Mouse (Mus musculus): ENCODE measurements around the gene Rabep2. TPM values are rescaled to one million over a fixed set of nuclear protein-coding genes. Genes with fewer than 3 reads are reported as not detected.

The Rabep2 gene
- polyA plus RNA-seq, 1 experiment, result 17.6 TPM

GRCm38 (mm10) chr7:126445104-126445815 lies 16.7 kb downstream of the Rabep2 start:
- TF ChIP-seq CTCF (IDR thresholded peaks at IDR 0.05; ENCODE audit: control insufficient read depth, insufficient read depth, insufficient replicate concordance, low read depth, low read length) (no peak), POLR2A (IDR thresholded peaks at IDR 0.05; ENCODE audit: control insufficient read depth, low read depth, low read length) (no peak)
- no peaks in the 10 kb centered on the region for H3K4me1 ChIP-seq (ENCODE audit: control insufficient read depth, insufficient read depth, low read length)
- H3K36me3 ChIP-seq (ENCODE audit: control insufficient read depth, insufficient read depth, low read length), result no peaks in the 10 kb centered on the region
- H3K4me3 ChIP-seq (ENCODE audit: control insufficient read depth, low read depth, low read length), result no peak overlapping the region
- no peak overlapping the region for H3K27ac ChIP-seq (ENCODE audit: control insufficient read depth, insufficient read depth, low read depth, low read length)
- no peaks in the 10 kb centered on the region for H3K27me3 ChIP-seq (ENCODE audit: control insufficient read depth, insufficient read depth, low read length)

DNA sequence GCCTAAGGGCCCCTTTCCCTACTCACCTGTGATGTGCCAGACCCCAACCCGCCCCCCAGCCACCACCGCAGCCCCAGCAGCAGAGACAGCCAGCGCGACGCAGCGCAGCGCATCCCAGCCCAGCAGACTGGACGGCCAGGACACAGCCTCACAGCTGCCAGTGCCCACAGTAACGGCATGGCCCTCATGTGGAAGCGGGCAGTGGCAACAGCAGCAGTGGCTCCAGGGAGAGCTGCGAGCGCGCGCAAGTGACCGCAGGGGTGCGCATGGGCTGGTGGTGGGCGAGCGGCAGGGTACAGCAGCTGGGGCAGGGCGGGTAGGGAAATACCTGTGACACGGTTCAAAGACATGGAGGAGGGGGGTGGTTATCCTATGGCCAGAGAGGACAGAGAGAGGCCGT lies 17.7 kb downstream of the Rabep2 start:
- H3K4me1 ChIP-seq (ENCODE audit: control insufficient read depth, insufficient read depth, low read length), result no peaks in the 10 kb centered on the region
- no peaks in the 10 kb centered on the region for H3K27me3 ChIP-seq (ENCODE audit: control insufficient read depth, insufficient read depth, low read length)
- H3K27ac ChIP-seq (ENCODE audit: control insufficient read depth, insufficient read depth, low read depth, low read length), result no peak overlapping the region
- no peak for TF ChIP-seq CTCF (IDR thresholded peaks at IDR 0.05; ENCODE audit: control insufficient read depth, insufficient read depth, insufficient replicate concordance, low read depth, low read length)
- no peak for TF ChIP-seq POLR2A (IDR thresholded peaks at IDR 0.05; ENCODE audit: control insufficient read depth, low read depth, low read length)
- H3K36me3 ChIP-seq (ENCODE audit: control insufficient read depth, insufficient read depth, low read length), result no peaks in the 10 kb centered on the region
- H3K4me3 ChIP-seq (ENCODE audit: control insufficient read depth, low read depth, low read length), result no peak overlapping the region

DNA sequence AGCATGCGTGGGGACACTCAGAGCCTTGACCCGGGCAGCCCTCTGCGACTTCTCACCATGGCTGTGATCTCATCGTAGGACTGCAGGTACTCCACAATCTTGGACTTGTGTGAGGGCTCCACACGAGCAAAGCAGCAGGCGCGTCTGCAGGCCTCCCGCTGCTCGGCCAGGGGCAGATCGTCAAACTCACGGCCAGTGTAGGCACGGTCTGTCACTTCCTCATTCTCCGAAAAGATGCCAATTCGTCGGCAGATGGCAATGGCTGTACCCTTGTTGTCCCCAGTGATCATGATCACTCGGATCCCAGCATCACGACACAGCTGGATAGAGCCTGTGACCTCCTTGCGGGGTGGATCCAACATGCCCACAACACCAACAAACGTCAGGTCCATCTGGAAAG lies 19.9 kb downstream of the Rabep2 start:
- Histone ChIP-seq H3K4me1 (ENCODE audit: control insufficient read depth, insufficient read depth, low read length) (peaks cover 2% of the 10 kb centered on the region; the same call in 1 of the 2 replicates), H3K4me3 (ENCODE audit: control insufficient read depth, low read depth, low read length) (no peak overlapping the region), H3K27me3 (ENCODE audit: control insufficient read depth, insufficient read depth, low read length) (no peaks in the 10 kb centered on the region), H3K36me3 (ENCODE audit: control insufficient read depth, insufficient read depth, low read length) (no peaks in the 10 kb centered on the region), H3K27ac (ENCODE audit: control insufficient read depth, insufficient read depth, low read depth, low read length) (no peak overlapping the region)
- no peak for TF ChIP-seq CTCF (IDR thresholded peaks at IDR 0.05; ENCODE audit: control insufficient read depth, insufficient read depth, insufficient replicate concordance, low read depth, low read length)
- no peak for TF ChIP-seq POLR2A (IDR thresholded peaks at IDR 0.05; ENCODE audit: control insufficient read depth, low read depth, low read length)

GRCm38 (mm10) chr7:126449991-126450390 lies 21.4 kb downstream of the Rabep2 start:
- H3K4me1 ChIP-seq (ENCODE audit: control insufficient read depth, insufficient read depth, low read length), result peaks cover 2% of the 10 kb centered on the region; the same call in 1 of the 2 replicates
- TF ChIP-seq POLR2A (IDR thresholded peaks at IDR 0.05; ENCODE audit: control insufficient read depth, low read depth, low read length) (no peak), CTCF (IDR thresholded peaks at IDR 0.05; ENCODE audit: control insufficient read depth, insufficient read depth, insufficient replicate concordance, low read depth, low read length) (no peak)
- H3K27ac ChIP-seq (ENCODE audit: control insufficient read depth, insufficient read depth, low read depth, low read length), result no peak overlapping the region
- H3K36me3 ChIP-seq (ENCODE audit: control insufficient read depth, insufficient read depth, low read length), result no peaks in the 10 kb centered on the region
- no peaks in the 10 kb centered on the region for H3K27me3 ChIP-seq (ENCODE audit: control insufficient read depth, insufficient read depth, low read length)
- no peak overlapping the region for H3K4me3 ChIP-seq (ENCODE audit: control insufficient read depth, low read depth, low read length)

DNA sequence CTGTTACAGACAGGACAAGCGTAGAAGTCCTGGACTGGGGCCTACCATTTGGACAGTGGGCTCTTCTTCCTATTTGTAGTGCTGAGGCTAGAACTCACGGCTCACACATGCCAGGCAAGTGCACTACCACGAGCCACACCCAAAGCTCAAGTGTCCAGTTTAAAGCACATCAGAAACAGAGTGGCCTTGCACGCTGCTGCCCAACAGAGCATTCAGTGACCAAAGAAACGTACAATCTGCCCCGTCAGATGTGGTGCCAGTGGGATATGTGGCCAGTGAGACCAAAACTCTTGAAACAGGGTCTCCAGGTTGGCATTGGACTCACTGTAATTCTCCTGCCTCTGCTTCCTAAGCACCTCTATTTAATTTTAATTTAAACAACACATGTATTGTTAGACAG lies 22.1 kb downstream of the Rabep2 start:
- no peaks in the 10 kb centered on the region for H3K27me3 ChIP-seq (ENCODE audit: control insufficient read depth, insufficient read depth, low read length)
- no peaks in the 10 kb centered on the region for H3K36me3 ChIP-seq (ENCODE audit: control insufficient read depth, insufficient read depth, low read length)
- TF ChIP-seq CTCF (IDR thresholded peaks at IDR 0.05; ENCODE audit: control insufficient read depth, insufficient read depth, insufficient replicate concordance, low read depth, low read length) (no peak), POLR2A (IDR thresholded peaks at IDR 0.05; ENCODE audit: control insufficient read depth, low read depth, low read length) (no peak)
- peaks cover 2% of the 10 kb centered on the region; the same call in 1 of the 2 replicates for H3K4me1 ChIP-seq (ENCODE audit: control insufficient read depth, insufficient read depth, low read length)
- no peak overlapping the region for H3K27ac ChIP-seq (ENCODE audit: control insufficient read depth, insufficient read depth, low read depth, low read length)
- no peak overlapping the region for H3K4me3 ChIP-seq (ENCODE audit: control insufficient read depth, low read depth, low read length)

GRCm38 (mm10) chr7:126452244-126452643 lies 23.7 kb downstream of the Rabep2 start:
- TF ChIP-seq POLR2A (IDR thresholded peaks at IDR 0.05; ENCODE audit: control insufficient read depth, low read depth, low read length), result no peak
- TF ChIP-seq CTCF (IDR thresholded peaks at IDR 0.05; ENCODE audit: control insufficient read depth, insufficient read depth, insufficient replicate concordance, low read depth, low read length), result no peak
- Histone ChIP-seq H3K36me3 (ENCODE audit: control insufficient read depth, insufficient read depth, low read length) (no peaks in the 10 kb centered on the region), H3K4me1 (ENCODE audit: control insufficient read depth, insufficient read depth, low read length) (peaks cover 2% of the 10 kb centered on the region; the same call in 1 of the 2 replicates), H3K27me3 (ENCODE audit: control insufficient read depth, insufficient read depth, low read length) (no peaks in the 10 kb centered on the region), H3K4me3 (ENCODE audit: control insufficient read depth, low read depth, low read length) (no peak overlapping the region), H3K27ac (ENCODE audit: control insufficient read depth, insufficient read depth, low read depth, low read length) (no peak overlapping the region)

GRCm38 (mm10) chr7:126453861-126454260 lies 25.3 kb downstream of the Rabep2 start:
- no peaks in the 10 kb centered on the region for H3K27me3 ChIP-seq (ENCODE audit: control insufficient read depth, insufficient read depth, low read length)
- TF ChIP-seq CTCF (IDR thresholded peaks at IDR 0.05; ENCODE audit: control insufficient read depth, insufficient read depth, insufficient replicate concordance, low read depth, low read length) (no peak), POLR2A (IDR thresholded peaks at IDR 0.05; ENCODE audit: control insufficient read depth, low read depth, low read length) (no peak)
- no peak overlapping the region for H3K27ac ChIP-seq (ENCODE audit: control insufficient read depth, insufficient read depth, low read depth, low read length)
- no peaks in the 10 kb centered on the region for H3K36me3 ChIP-seq (ENCODE audit: control insufficient read depth, insufficient read depth, low read length)
- no peak overlapping the region for H3K4me3 ChIP-seq (ENCODE audit: control insufficient read depth, low read depth, low read length)
- peaks cover 2% of the 10 kb centered on the region; the same call in 1 of the 2 replicates for H3K4me1 ChIP-seq (ENCODE audit: control insufficient read depth, insufficient read depth, low read length)
